Mouse (Mus musculus): Measurements from ENCODE around the gene Nags. TPM values are rescaled to one million over a fixed set of nuclear protein-coding genes. Genes with fewer than 3 reads are reported as not detected.

The Nags gene
- polyA plus RNA-seq, 1 experiment from 2014 or later, result not detected

Other genes with a start within 250 kb of the Nags start
- not detected in 2 replicates for gene Sost, start 178.5 kb upstream of the Nags start, polyA plus RNA-seq (2014; fragmentation: Nextera tagmentation; extraction: Ambion mirVana)
- gene Cfap97d1, start 161.2 kb upstream of the Nags start, polyA plus RNA-seq (2014; fragmentation: Nextera tagmentation; extraction: Ambion mirVana), result not detected in 2 replicates
- gene Dusp3, start 158.5 kb upstream of the Nags start, polyA plus RNA-seq (2014; fragmentation: Nextera tagmentation; extraction: Ambion mirVana), result 25.3 and 27.3 TPM in 2 replicates
- gene Mpp3, start 117.1 kb upstream of the Nags start, polyA plus RNA-seq (2014; fragmentation: Nextera tagmentation; extraction: Ambion mirVana), result 7.1 and 9.4 TPM in 2 replicates
- gene Cd300lg, start 104.0 kb upstream of the Nags start, polyA plus RNA-seq (2014; fragmentation: Nextera tagmentation; extraction: Ambion mirVana), result 1.1 and 1.2 TPM in 2 replicates
- gene Mpp2, start 57.0 kb upstream of the Nags start, polyA plus RNA-seq (2014; fragmentation: Nextera tagmentation; extraction: Ambion mirVana), result 8.4 and 8.5 TPM in 2 replicates
- gene Ppy, start 44.2 kb upstream of the Nags start, polyA plus RNA-seq (2014; fragmentation: Nextera tagmentation; extraction: Ambion mirVana), result not detected in 2 replicates
- 5.2 and 11.2 TPM in 2 replicates for gene Pyy, start 37.7 kb upstream of the Nags start, polyA plus RNA-seq (2014; fragmentation: Nextera tagmentation; extraction: Ambion mirVana)
- 23.0 and 24.8 TPM in 2 replicates for gene Tmem101, start 10.9 kb downstream of the Nags start, polyA plus RNA-seq (2014; fragmentation: Nextera tagmentation; extraction: Ambion mirVana)
- gene Lsm12, start 39.8 kb downstream of the Nags start, polyA plus RNA-seq (2014; fragmentation: Nextera tagmentation; extraction: Ambion mirVana), result 88.2 and 88.5 TPM in 2 replicates
- 34.4 and 36.6 TPM in 2 replicates for gene G6pc3, start 44.1 kb downstream of the Nags start, polyA plus RNA-seq (2014; fragmentation: Nextera tagmentation; extraction: Ambion mirVana)
- 41.5 and 46.4 TPM in 2 replicates for gene Hdac5, start 84.7 kb downstream of the Nags start, polyA plus RNA-seq (2014; fragmentation: Nextera tagmentation; extraction: Ambion mirVana)
- gene BC030867, start 103.4 kb downstream of the Nags start, polyA plus RNA-seq (2014; fragmentation: Nextera tagmentation; extraction: Ambion mirVana), result 11.4 and 11.8 TPM in 2 replicates
- gene Asb16, start 123.2 kb downstream of the Nags start, polyA plus RNA-seq (2014; fragmentation: Nextera tagmentation; extraction: Ambion mirVana), result not detected in 2 replicates
- 53.0 and 55.0 TPM in 2 replicates for gene Tmub2, start 139.4 kb downstream of the Nags start, polyA plus RNA-seq (2014; fragmentation: Nextera tagmentation; extraction: Ambion mirVana)
- gene Atxn7l3, start 151.1 kb downstream of the Nags start, polyA plus RNA-seq (2014; fragmentation: Nextera tagmentation; extraction: Ambion mirVana), result 18.7 and 19.0 TPM in 2 replicates
- gene Ubtf, start 174.2 kb downstream of the Nags start, polyA plus RNA-seq (2014; fragmentation: Nextera tagmentation; extraction: Ambion mirVana), result 77.3 and 87.2 TPM in 2 replicates
- gene Slc4a1, start 220.7 kb downstream of the Nags start, polyA plus RNA-seq (2014; fragmentation: Nextera tagmentation; extraction: Ambion mirVana), result 4.2 and 4.6 TPM in 2 replicates
- gene Rundc3a, start 247.9 kb downstream of the Nags start, polyA plus RNA-seq (2014; fragmentation: Nextera tagmentation; extraction: Ambion mirVana), result 7.9 and 9.7 TPM in 2 replicates